In genomic region chr10:42276507-42277345, GRCm38 (mm10) we compare ENCODE assay signal across 8 mouse cellular contexts. TPM values are rescaled to one million over a fixed set of nuclear protein-coding genes. Genes with fewer than 3 reads are reported as not detected.
A peak's percentile ranks its signal among the peaks of the same experiment; 100 is the strongest.
DNase-seq lines count a peak whose midpoint lies in the region; ATAC-seq lines count a peak whose summit lies in the region.

Gene Foxo3, minus strand, starts transcription at chr10:42276755.

- 0 out of 2 replicates have a peak, but pooled peaks cover 6% of the 10 kb centered on the region for H3K36me3 ChIP-seq in intestine, embryonic 14.5 days (ENCODE audit: control insufficient read depth, insufficient read depth, low read length)

- ATAC-seq in intestine, embryonic 14.5 days (replicated peaks; ENCODE audit: low FRiP score, low TSS enrichment, low read depth), result peak; percentile 76
- peak; percentile 40 for ATAC-seq in megakaryocyte progenitor cell, adult 5-6 weeks (replicated peaks; ENCODE audit: poor library complexity)

- WGBS in intestine, embryonic 14.5 days, result under 1% methylated on average over 73 of the region's 88 CpGs

- peak; percentile 94 to 98 for DNase-seq in adrenal gland, adult (ENCODE audit: inconsistent age in 2 of 2, low spot score in 1 of 2)
- DNase-seq in embryo, embryonic 11 days, result peak; percentile 92
- DNase-seq in gastrocnemius, postnatal 25 days, result peak; percentile 94
- no peak for DNase-seq in intestine, embryonic 14.5 days (ENCODE audit: low spot score)
- DNase-seq in left cerebral cortex, postnatal 10 days (ENCODE audit: extremely low spot score in 1 of 2, low spot score in 2 of 2), result peak; percentile 83 to 93
- peak; percentile 82 for DNase-seq in right cerebral cortex, postnatal 14 days
- peak; percentile 79 for DNase-seq in urinary bladder, postnatal 25 days (ENCODE audit: low spot score)

- H3K27ac ChIP-seq in intestine, embryonic 14.5 days (ENCODE audit: low read depth), result peak within 1 kb of the TSS; percentile 99

- intact Hi-C loops in left cerebral cortex, postnatal 10 days (cut with DNase I), result loop anchor here (5.0 kb wide), 3 partner anchors 259 to 444 kb away; partner anchors contain the start of gene Armc2

- H3K4me2 ChIP-seq in intestine, embryonic 14.5 days (ENCODE audit: low read length), result peak within 1 kb of the TSS; percentile 96

- no peaks in the 10 kb centered on the region for H3K9me3 ChIP-seq in intestine, embryonic 14.5 days (ENCODE audit: control insufficient read depth, low read length)

- peak within 1 kb of the TSS; percentile 84 for H3K9ac ChIP-seq in intestine, embryonic 14.5 days (ENCODE audit: low read length)

- H3K27me3 ChIP-seq in intestine, embryonic 14.5 days (replicated peaks; ENCODE audit: control insufficient read depth, insufficient read depth, low read length), result no peaks in the 10 kb centered on the region

- peak within 1 kb of the TSS; percentile 93 for H3K4me3 ChIP-seq in intestine, embryonic 14.5 days (ENCODE audit: low read depth, low read length)

- H3K4me1 ChIP-seq in intestine, embryonic 14.5 days (replicated peaks; ENCODE audit: control insufficient read depth, insufficient read depth, low read length), result peaks cover 26% of the 10 kb centered on the region

RNA-seq across cellular contexts. Expression of gene Foxo3, which starts in this region (rescaled TPM):
- total RNA-seq in gastrocnemius, postnatal 25 days (2021), result 10 to 100 TPM; 21.6 to 22.6 TPM
- polyA plus RNA-seq in intestine, embryonic 14.5 days (2014; fragmentation: Nextera tagmentation; extraction: Ambion mirVana), result 9.5 and 9.9 TPM in 2 replicates
- 10 to 100 TPM; 40.0 to 46.8 TPM for total RNA-seq in left cerebral cortex, postnatal 10 days (2021)
- 19.9 and 23.7 TPM in 2 replicates for total RNA-seq in megakaryocyte progenitor cell, adult 5-6 weeks (2015)
- 20.1 and 22.8 TPM in 2 replicates for total RNA-seq in megakaryocyte progenitor cell, adult 5-6 weeks (2017)
